Mouse (Mus musculus): ENCODE results near the gene Hist2h2be.

DNA sequence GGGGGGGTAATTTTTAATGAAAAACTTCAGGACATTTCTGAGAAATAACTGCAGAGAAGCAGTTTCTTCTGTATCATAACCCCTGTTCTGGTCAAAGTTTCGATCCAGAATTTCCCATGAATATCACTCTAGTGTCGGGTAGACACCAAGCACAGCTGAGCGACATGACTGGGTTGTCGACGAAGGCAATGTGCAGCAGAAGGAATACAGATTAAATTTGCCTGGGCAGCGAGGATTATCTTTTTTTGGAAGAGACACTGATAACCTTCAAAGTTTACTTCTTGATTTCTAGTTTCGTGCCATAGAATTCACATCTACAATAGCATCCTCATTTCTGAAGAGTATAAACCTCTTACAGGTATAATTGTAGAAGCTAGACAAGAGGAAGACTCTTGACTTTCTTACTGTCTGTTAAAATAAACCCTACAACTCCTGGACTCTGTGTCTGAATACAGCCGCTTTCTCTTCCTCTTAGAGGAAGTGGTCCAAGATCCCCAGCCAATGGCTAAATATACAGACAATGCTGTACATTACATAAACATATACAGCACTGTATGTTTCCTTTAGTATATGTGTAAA lies 45.3 kb downstream of the Hist2h2be start:
- TF ChIP-seq CTCF (IDR thresholded peaks at IDR 0.05; ENCODE audit: borderline replicate concordance, extremely low read depth, insufficient read depth, insufficient read length): no peak
- TF ChIP-seq POLR2A (IDR thresholded peaks at IDR 0.05; ENCODE audit: borderline replicate concordance, extremely low read depth, insufficient read depth, insufficient read length, poor library complexity, severe bottlenecking): no peak
